Mouse (Mus musculus): ENCODE results near the gene Nfatc2.

Nfatc2 gene

GRCm38 (mm10) chr2:168489953-168490352 lies 111.5 kb downstream of the Nfatc2 start:
- DNase-seq (ENCODE audit: low spot score in 2 of 2) = no peak

GRCm38 (mm10) chr2:168488158-168488925 lies 113.1 kb downstream of the Nfatc2 start:
- no peak for DNase-seq (ENCODE audit: low spot score in 2 of 2)

GRCm38 (mm10) chr2:168481121-168481520 lies 120.3 kb downstream of the Nfatc2 start:
- DNase-seq (ENCODE audit: low spot score in 2 of 2) = no peak

GRCm38 (mm10) chr2:168480692-168481091 lies 120.8 kb downstream of the Nfatc2 start:
- peak in 1 of 2 experiments; percentile 69 for DNase-seq (ENCODE audit: low spot score in 2 of 2)

- peak in 1 of 2 experiments; percentile 77 for DNase-seq (ENCODE audit: low spot score in 2 of 2)
These were observed 121.5 kb downstream of the Nfatc2 start for GRCm38 (mm10) chr2:168479930-168480329.

- DNase-seq (ENCODE audit: low spot score in 2 of 2) = no peak
These were observed 123.0 kb downstream of the Nfatc2 start for GRCm38 (mm10) chr2:168478431-168478830.

- no peak for DNase-seq (ENCODE audit: low spot score in 2 of 2)
These were observed 128.0 kb downstream of the Nfatc2 start for GRCm38 (mm10) chr2:168473496-168473895.

GRCm38 (mm10) chr2:168472899-168473298 lies 128.6 kb downstream of the Nfatc2 start:
- DNase-seq (ENCODE audit: low spot score in 2 of 2) = peak; percentile 33 to 63

GRCm38 (mm10) chr2:168469032-168469431 lies 132.4 kb downstream of the Nfatc2 start:
- DNase-seq (ENCODE audit: low spot score in 2 of 2) = peak; percentile 40 to 74

GRCm38 (mm10) chr2:168467166-168467565 lies 134.3 kb downstream of the Nfatc2 start:
- no peak for DNase-seq (ENCODE audit: low spot score in 2 of 2)

GRCm38 (mm10) chr2:168466066-168466465 lies 135.4 kb downstream of the Nfatc2 start:
- no peak for DNase-seq (ENCODE audit: low spot score in 2 of 2)

- no peak for DNase-seq (ENCODE audit: low spot score in 2 of 2)
These were observed 135.8 kb downstream of the Nfatc2 start for GRCm38 (mm10) chr2:168465646-168466045.

GRCm38 (mm10) chr2:168461865-168462264 lies 139.6 kb downstream of the Nfatc2 start:
- DNase-seq (ENCODE audit: low spot score in 2 of 2) = no peak

GRCm38 (mm10) chr2:168459627-168460026 lies 141.8 kb downstream of the Nfatc2 start:
- no peak for DNase-seq (ENCODE audit: low spot score in 2 of 2)

GRCm38 (mm10) chr2:168458583-168458982 lies 142.9 kb downstream of the Nfatc2 start:
- no peak for DNase-seq (ENCODE audit: low spot score in 2 of 2)

- no peak for DNase-seq (ENCODE audit: low spot score in 2 of 2)
These were observed 149.4 kb downstream of the Nfatc2 start for GRCm38 (mm10) chr2:168451714-168452708.

- no peak for DNase-seq (ENCODE audit: low spot score in 2 of 2)
These were observed 150.5 kb downstream of the Nfatc2 start for GRCm38 (mm10) chr2:168450977-168451376.

- no peak for DNase-seq (ENCODE audit: low spot score in 2 of 2)
These were observed 153.4 kb downstream of the Nfatc2 start for GRCm38 (mm10) chr2:168448054-168448453.

GRCm38 (mm10) chr2:168447601-168448000 lies 153.9 kb downstream of the Nfatc2 start:
- no peak for DNase-seq (ENCODE audit: low spot score in 2 of 2)

GRCm38 (mm10) chr2:168445211-168445810 lies 156.1 kb downstream of the Nfatc2 start:
- peak; percentile 47 to 69 for DNase-seq (ENCODE audit: low spot score in 2 of 2)

GRCm38 (mm10) chr2:168444126-168444525 lies 157.3 kb downstream of the Nfatc2 start:
- no peak for DNase-seq (ENCODE audit: low spot score in 2 of 2)

- DNase-seq (ENCODE audit: low spot score in 2 of 2) = no peak
These were observed 160.0 kb downstream of the Nfatc2 start for GRCm38 (mm10) chr2:168441494-168441893.

Data from cerebellum, postnatal 4 days (tissue).